Mouse (Mus musculus): Measurements from ENCODE around the gene Zfp341. TPM values are rescaled to one million over a fixed set of nuclear protein-coding genes. Genes with fewer than 3 reads are reported as not detected.

The Zfp341 gene
- polyA plus RNA-seq, 1 experiment from 2014 or later: 0.85 TPM

DNA sequence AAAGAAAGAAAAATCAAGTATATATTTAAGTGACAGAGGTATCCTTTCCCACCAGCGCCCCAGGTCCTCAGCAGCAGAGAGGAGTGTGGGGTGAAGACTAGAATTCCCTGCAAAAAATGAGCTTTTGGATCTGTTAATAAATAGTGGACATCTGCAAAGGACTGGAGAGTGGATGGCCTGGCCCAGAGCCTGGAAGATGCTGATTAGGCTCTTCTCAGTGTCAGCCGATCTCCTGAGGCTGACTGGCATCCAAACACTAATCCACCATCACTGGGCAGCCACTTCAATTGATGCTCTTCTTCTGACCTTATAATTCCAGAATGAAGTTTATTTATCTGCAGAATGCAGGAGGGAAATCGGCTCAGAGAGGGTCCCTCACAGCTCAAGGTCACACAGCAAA, 40.1 kb upstream of the Zfp341 start:
- no peak overlapping the region for H3K4me2 ChIP-seq (ENCODE audit: low read depth, low read length)
- H3K9ac ChIP-seq (replicated peaks): no peak overlapping the region
- no peak overlapping the region for H3K4me3 ChIP-seq (ENCODE audit: low read depth, low read length)
- no peaks in the 10 kb centered on the region for H3K9me3 ChIP-seq (ENCODE audit: low read length)
- 0 out of 2 replicates have a peak, but pooled peaks cover under 1% of the 10 kb centered on the region for H3K36me3 ChIP-seq (replicated peaks; ENCODE audit: insufficient read depth, low read length)
- H3K27me3 ChIP-seq (ENCODE audit: insufficient read depth, low read length): no peaks in the 10 kb centered on the region
- no peak overlapping the region for H3K27ac ChIP-seq (ENCODE audit: low read depth)
- DNase-seq (no peak), ATAC-seq (no peak)
- WGBS (ENCODE audit: insufficient replicate concordance): 72% methylated on average over 3 of the region's 3 CpGs
- H3K4me1 ChIP-seq (ENCODE audit: insufficient read depth): peaks cover 23% of the 10 kb centered on the region
- TF ChIP-seq CTCF (IDR thresholded peaks at IDR 0.05; ENCODE audit: low read depth) (no peak), EP300 (IDR thresholded peaks at IDR 0.05; ENCODE audit: low read depth) (no peak)

DNA sequence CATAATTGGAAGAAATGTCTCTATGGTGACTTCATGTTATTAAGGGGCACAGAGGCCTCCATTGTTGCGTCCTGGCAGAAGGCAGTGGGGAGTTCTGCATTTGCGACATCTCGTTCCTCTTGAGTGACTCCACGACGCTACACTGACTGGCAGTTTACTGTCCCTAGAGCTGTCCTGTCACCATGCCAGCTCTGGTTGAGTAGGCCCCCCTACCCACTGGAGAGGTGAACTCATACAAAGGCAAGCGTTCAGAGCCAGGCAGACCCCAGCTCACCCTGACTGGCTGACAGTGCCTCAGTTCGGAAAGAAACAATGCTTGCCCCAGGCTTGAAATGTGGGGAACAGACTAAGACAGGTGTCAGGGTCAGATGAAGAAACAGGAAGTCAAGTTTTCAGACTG, 38.8 kb upstream of the Zfp341 start:
- H3K4me2 ChIP-seq (ENCODE audit: low read depth, low read length): no peak overlapping the region
- 38% methylated on average over 7 of the region's 7 CpGs for WGBS (ENCODE audit: insufficient replicate concordance)
- H3K36me3 ChIP-seq (replicated peaks; ENCODE audit: insufficient read depth, low read length): no peaks in the 10 kb centered on the region
- no peaks in the 10 kb centered on the region for H3K27me3 ChIP-seq (ENCODE audit: insufficient read depth, low read length)
- TF ChIP-seq CTCF (IDR thresholded peaks at IDR 0.05; ENCODE audit: low read depth) (no peak), EP300 (IDR thresholded peaks at IDR 0.05; ENCODE audit: low read depth) (no peak)
- H3K9ac ChIP-seq (replicated peaks): no peak overlapping the region
- no peaks in the 10 kb centered on the region for H3K9me3 ChIP-seq (ENCODE audit: low read length)
- no peak for ATAC-seq
- no peak overlapping the region for H3K4me3 ChIP-seq (ENCODE audit: low read depth, low read length)
- H3K27ac ChIP-seq (ENCODE audit: low read depth): peak overlapping the region; percentile 86
- DNase-seq: peak; percentile 48
- H3K4me1 ChIP-seq (ENCODE audit: insufficient read depth): peaks cover 13% of the 10 kb centered on the region

DNA sequence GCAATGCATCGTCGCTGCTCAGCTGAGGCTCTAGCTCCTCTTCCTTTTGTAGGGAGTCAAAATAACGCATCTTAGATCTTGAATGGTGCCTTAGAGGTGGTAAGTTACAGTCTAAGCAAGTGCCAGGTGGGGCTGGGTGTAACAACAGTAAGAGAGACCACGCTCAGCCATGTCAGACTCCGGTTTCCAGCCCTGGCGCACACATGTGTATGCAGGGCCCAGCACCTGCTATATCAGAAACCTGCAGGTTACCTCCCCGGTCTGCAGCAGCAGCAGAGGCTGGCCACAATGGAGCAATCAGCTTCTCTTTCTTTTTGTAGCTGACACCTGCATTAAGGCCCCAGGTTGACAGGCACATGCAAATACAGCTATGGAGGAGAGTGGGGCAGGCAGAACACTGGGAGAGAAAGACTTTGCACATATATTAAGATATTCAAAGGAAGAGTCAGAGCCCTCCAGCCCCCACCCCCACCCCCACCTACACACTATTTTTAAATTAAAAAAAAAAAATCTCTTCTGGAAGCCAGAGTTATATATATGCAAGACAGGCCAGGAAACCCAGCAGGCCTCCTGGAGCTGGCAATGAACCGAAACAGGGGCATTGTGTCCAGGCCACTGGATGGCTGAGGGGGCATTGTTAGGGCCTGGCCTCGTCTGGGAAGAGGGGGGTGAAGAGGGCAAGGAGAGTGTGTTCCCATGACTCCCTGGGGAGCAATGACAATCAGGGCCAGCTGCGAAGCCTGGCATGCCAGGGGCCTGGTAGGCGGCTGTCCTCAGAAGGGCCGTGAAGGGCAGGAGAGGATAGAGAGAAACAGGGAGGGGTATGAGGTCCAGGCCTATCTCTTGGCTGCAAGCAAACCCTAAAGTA, 36.0 kb upstream of the Zfp341 start:
- TF ChIP-seq CTCF (IDR thresholded peaks at IDR 0.05; ENCODE audit: low read depth): no peak
- TF ChIP-seq EP300 (IDR thresholded peaks at IDR 0.05; ENCODE audit: low read depth): no peak
- no peak for DNase-seq
- ATAC-seq: no peak
- Histone ChIP-seq H3K4me2 (ENCODE audit: low read depth, low read length) (no peak overlapping the region), H3K9me3 (ENCODE audit: low read length) (no peaks in the 10 kb centered on the region), H3K4me1 (ENCODE audit: insufficient read depth) (no peaks in the 10 kb centered on the region), H3K27ac (ENCODE audit: low read depth) (no peak overlapping the region), H3K36me3 (replicated peaks; ENCODE audit: insufficient read depth, low read length) (no peaks in the 10 kb centered on the region), H3K4me3 (ENCODE audit: low read depth, low read length) (no peak overlapping the region), H3K27me3 (ENCODE audit: insufficient read depth, low read length) (no peaks in the 10 kb centered on the region), H3K9ac (replicated peaks) (no peak overlapping the region)
- WGBS (ENCODE audit: insufficient replicate concordance): 71% methylated on average over 12 of the region's 12 CpGs

DNA sequence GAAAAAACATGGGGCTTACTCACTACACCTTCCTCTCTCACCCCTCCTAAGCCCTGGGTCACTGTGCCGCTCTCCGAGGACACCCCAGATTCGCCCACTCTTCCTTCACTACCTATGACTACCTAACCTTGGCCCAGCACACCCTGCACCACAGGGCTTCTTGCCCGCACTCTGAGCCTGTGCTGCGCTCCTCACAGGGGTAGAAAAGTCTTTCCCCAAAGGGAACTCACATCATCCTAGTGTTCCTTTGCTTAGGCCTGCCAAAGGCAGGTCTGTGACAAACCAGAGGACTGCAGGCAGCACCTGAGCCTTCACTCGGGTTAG, 35.4 kb upstream of the Zfp341 start:
- H3K4me1 ChIP-seq (ENCODE audit: insufficient read depth): no peaks in the 10 kb centered on the region
- 89% methylated on average over 6 of the region's 6 CpGs for WGBS (ENCODE audit: insufficient replicate concordance)
- H3K27ac ChIP-seq (ENCODE audit: low read depth): no peak overlapping the region
- H3K27me3 ChIP-seq (ENCODE audit: insufficient read depth, low read length): no peaks in the 10 kb centered on the region
- H3K4me2 ChIP-seq (ENCODE audit: low read depth, low read length): no peak overlapping the region
- ATAC-seq (no peak), DNase-seq (no peak)
- H3K9ac ChIP-seq (replicated peaks): no peak overlapping the region
- no peaks in the 10 kb centered on the region for H3K36me3 ChIP-seq (replicated peaks; ENCODE audit: insufficient read depth, low read length)
- H3K9me3 ChIP-seq (ENCODE audit: low read length): no peaks in the 10 kb centered on the region
- H3K4me3 ChIP-seq (ENCODE audit: low read depth, low read length): no peak overlapping the region
- no peak for TF ChIP-seq CTCF (IDR thresholded peaks at IDR 0.05; ENCODE audit: low read depth)
- no peak for TF ChIP-seq EP300 (IDR thresholded peaks at IDR 0.05; ENCODE audit: low read depth)

DNA sequence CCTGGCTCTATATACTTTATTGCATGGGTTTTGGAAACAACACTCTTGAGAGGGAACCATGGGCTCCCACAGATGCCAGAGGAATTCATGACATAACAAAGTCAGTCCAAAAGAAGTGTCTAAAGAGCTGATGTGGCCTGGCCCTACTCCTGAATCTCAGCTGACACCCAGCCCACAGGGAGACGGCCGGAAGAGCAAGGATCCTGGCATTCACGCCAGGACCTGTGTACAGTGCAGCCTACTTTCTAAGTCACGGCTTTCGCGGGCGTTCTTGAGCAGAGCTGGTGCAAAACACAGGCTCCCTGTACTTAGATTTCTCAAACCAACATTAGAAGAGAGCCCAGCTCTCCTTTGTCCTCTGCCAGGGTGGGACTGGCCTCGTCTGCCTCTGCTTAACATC, 32.5 kb upstream of the Zfp341 start:
- no peak overlapping the region for H3K4me2 ChIP-seq (ENCODE audit: low read depth, low read length)
- TF ChIP-seq CTCF (IDR thresholded peaks at IDR 0.05; ENCODE audit: low read depth) (no peak), EP300 (IDR thresholded peaks at IDR 0.05; ENCODE audit: low read depth) (no peak)
- H3K9ac ChIP-seq (replicated peaks): no peak overlapping the region
- H3K27me3 ChIP-seq (ENCODE audit: insufficient read depth, low read length): no peaks in the 10 kb centered on the region
- DNase-seq (no peak), ATAC-seq (no peak)
- H3K9me3 ChIP-seq (ENCODE audit: low read length): no peaks in the 10 kb centered on the region
- no peaks in the 10 kb centered on the region for H3K36me3 ChIP-seq (replicated peaks; ENCODE audit: insufficient read depth, low read length)
- 82% methylated on average over 8 of the region's 8 CpGs for WGBS (ENCODE audit: insufficient replicate concordance)
- no peak overlapping the region for H3K4me3 ChIP-seq (ENCODE audit: low read depth, low read length)
- H3K4me1 ChIP-seq (ENCODE audit: insufficient read depth): no peaks in the 10 kb centered on the region
- no peak overlapping the region for H3K27ac ChIP-seq (ENCODE audit: low read depth)

DNA sequence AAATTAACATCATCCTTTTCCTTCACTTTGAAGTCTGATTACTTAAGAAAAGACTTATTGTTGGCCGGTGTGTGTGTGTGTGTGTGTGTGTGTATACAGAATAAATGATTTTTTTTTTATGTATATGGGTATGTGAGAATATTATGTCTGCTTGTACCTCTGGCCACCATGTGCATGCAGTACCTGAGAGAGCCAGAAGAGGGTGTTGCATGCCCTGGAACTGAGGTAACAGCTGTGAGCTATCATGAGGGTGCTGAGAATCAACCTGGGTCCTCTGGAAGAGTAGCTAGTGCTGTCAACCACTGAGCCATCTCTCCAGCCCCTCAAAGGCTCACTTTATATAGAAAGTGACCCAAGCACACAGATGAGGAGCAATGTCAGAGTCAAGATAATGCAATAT, 31.7 kb upstream of the Zfp341 start:
- DNase-seq (no peak), ATAC-seq (no peak)
- no peak for TF ChIP-seq EP300 (IDR thresholded peaks at IDR 0.05; ENCODE audit: low read depth)
- TF ChIP-seq CTCF (IDR thresholded peaks at IDR 0.05; ENCODE audit: low read depth): peak; percentile 53
- no peaks in the 10 kb centered on the region for H3K27me3 ChIP-seq (ENCODE audit: insufficient read depth, low read length)
- no peak overlapping the region for H3K4me2 ChIP-seq (ENCODE audit: low read depth, low read length)
- WGBS (ENCODE audit: insufficient replicate concordance): 93% methylated on average over 1 of the region's 1 CpGs
- H3K36me3 ChIP-seq (replicated peaks; ENCODE audit: insufficient read depth, low read length): peaks cover 2% of the 10 kb centered on the region; the same call in 1 of the 2 replicates
- no peak overlapping the region for H3K27ac ChIP-seq (ENCODE audit: low read depth)
- H3K9me3 ChIP-seq (ENCODE audit: low read length): no peaks in the 10 kb centered on the region
- H3K9ac ChIP-seq (replicated peaks): no peak overlapping the region
- H3K4me3 ChIP-seq (ENCODE audit: low read depth, low read length): no peak overlapping the region
- no peaks in the 10 kb centered on the region for H3K4me1 ChIP-seq (ENCODE audit: insufficient read depth)

Measured in liver, postnatal 0 days (tissue).